Comparison of ENCODE assay signal across 11 mouse cellular contexts in genomic region chr9:118161536-118161935, GRCm38 (mm10).
"Had no signal": no experiment of that assay in that cellular context is flagged by ENCODE, and none has a peak within 500 bp of the region (broad histone marks: within the 10 kb centered on the region; RNA-seq: fewer than 3 reads in every experiment).

No protein-coding gene starts in this region.

- H3K27ac ChIP-seq: intestine, embryonic 15.5 days; layer of hippocampus, adult 2 months; limb, embryonic 12.5 days; midbrain, embryonic 12.5 days; neural tube, embryonic 13.5 days had no signal

- H3K9me3 ChIP-seq: intestine, embryonic 15.5 days; limb, embryonic 12.5 days; midbrain, embryonic 12.5 days; neural tube, embryonic 13.5 days had no signal

- DNase-seq: retina, postnatal 1 day; right cerebral cortex, postnatal 4 days; spleen, adult 18-20 months; thymus, postnatal 4 days had no signal

- H3K4me2 ChIP-seq: intestine, embryonic 15.5 days; limb, embryonic 12.5 days; liver, embryonic 11.5 days; midbrain, embryonic 12.5 days; neural tube, embryonic 13.5 days had no signal

- H3K9ac ChIP-seq: intestine, embryonic 15.5 days; limb, embryonic 12.5 days; midbrain, embryonic 12.5 days; neural tube, embryonic 13.5 days had no signal

- ATAC-seq: intestine, embryonic 15.5 days; midbrain, embryonic 16.5 days had no signal

- H3K36me3 ChIP-seq: intestine, embryonic 15.5 days; limb, embryonic 12.5 days; midbrain, embryonic 12.5 days; neural tube, embryonic 13.5 days had no signal

- H3K4me1 ChIP-seq: intestine, embryonic 15.5 days; limb, embryonic 12.5 days; midbrain, embryonic 12.5 days; neural tube, embryonic 13.5 days had no signal

- H3K27me3 ChIP-seq: intestine, embryonic 15.5 days; limb, embryonic 12.5 days; midbrain, embryonic 12.5 days; neural tube, embryonic 13.5 days had no signal

- H3K4me3 ChIP-seq: intestine, embryonic 15.5 days; layer of hippocampus, adult 2 months; limb, embryonic 12.5 days; midbrain, embryonic 12.5 days; neural tube, embryonic 13.5 days had no signal
